Mouse (Mus musculus) erythroid progenitor cell, adult 5-6 weeks (primary cell): ENCODE data around the gene 4931414P19Rik. TPM values are rescaled to one million over a fixed set of nuclear protein-coding genes. Genes with fewer than 3 reads are reported as not detected.

Experiments used
- ATAC-seq: replicated peaks from 2 replicates; pipeline ENCODE4 v1.8.0; 2016; ENCODE audit warnings: moderate number of reproducible peaks, mild to moderate bottlenecking, moderate TSS enrichment, inconsistent platforms; ENCODE audit not compliant: poor library complexity, low FRiP score, severe bottlenecking
- total RNA-seq, 2 experiments: library from RNA; stranded (forward) in 1 of 2; stranded (reverse) in 1 of 2; fragments of 150-400 nt in 1 of 2; fragments of 186-747, 209-891 nt in 1 of 2; gene quantifications; 2 replicates each; pipeline versions ENCODE4 v1.2.3 to v1.2.4; 2015 to 2017; ENCODE audit warnings: low replicate concordance in 2 of 2

4931414P19Rik gene
- total RNA-seq, 2 experiments from 2014 or later: 1.3 to 2.2 TPM

DNA sequence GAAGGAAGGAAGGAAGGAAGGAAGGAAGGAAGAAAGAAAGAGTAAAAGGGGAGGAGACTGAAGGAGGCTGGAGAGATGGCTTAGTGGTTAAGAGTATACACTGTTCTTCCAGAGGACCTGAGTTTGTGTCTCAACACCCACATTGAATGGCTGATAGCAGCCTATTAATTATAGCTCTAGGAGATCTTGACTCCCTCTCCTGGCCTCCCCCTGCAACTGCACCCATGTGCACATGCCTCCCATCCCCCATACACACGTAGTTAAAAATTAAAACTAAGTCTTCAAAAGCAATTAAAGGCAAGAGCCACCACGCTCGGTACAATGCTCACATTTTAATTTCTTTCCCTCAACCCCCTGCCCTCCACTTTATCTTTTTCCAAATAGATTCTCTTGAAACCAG is 11.7 kb downstream of the 4931414P19Rik start:
- no peak for ATAC-seq

DNA sequence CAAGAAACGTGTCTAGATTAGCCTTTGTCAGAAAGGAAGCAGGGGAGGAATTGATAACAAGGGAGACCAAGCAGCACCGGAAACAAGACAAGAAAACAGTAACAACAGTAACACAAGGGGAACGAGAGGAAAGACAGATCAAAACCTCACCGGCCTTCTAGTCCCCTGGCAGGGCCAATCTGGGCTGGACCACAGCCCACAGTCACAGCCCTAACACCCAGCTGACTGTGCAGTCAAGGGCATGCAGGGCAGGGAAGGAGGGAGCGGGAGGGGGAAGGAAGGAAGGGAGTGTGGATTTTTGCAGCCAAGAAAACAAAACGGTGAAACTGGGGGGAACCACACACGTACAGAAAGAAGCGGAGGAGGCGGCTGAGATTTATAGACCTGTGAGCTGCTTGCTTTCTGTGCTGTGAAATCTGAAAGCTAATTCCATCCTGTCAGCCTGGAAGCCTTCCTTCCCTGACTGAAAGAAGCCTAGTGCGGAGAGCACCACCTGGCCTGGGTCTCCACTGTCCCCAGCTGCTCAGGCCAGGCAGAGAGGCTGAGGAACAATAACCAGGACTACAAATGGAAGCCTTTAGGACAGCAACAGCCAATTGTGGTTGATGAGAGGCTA is 13.4 kb downstream of the 4931414P19Rik start:
- no peak for ATAC-seq

DNA sequence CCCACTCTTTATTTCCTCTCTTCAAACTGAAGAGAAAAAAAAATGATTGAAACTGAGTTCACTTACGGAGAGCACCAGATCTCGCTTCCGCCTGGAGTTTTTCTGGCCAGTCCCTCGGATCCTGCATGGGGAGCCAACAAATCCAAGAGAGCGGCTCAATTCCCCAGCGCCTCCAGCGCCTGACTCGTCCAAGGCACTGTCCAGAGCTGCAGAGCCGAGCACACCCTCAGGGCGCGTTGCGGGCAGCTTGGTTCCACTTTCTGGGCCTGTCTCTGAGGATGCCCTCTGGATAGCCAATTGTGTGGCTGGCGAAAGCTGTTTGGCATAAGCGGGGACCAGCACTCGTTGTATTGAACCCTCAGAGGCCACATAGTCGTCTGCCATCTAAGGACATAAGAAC is 14.7 kb downstream of the 4931414P19Rik start:
- no peak for ATAC-seq

DNA sequence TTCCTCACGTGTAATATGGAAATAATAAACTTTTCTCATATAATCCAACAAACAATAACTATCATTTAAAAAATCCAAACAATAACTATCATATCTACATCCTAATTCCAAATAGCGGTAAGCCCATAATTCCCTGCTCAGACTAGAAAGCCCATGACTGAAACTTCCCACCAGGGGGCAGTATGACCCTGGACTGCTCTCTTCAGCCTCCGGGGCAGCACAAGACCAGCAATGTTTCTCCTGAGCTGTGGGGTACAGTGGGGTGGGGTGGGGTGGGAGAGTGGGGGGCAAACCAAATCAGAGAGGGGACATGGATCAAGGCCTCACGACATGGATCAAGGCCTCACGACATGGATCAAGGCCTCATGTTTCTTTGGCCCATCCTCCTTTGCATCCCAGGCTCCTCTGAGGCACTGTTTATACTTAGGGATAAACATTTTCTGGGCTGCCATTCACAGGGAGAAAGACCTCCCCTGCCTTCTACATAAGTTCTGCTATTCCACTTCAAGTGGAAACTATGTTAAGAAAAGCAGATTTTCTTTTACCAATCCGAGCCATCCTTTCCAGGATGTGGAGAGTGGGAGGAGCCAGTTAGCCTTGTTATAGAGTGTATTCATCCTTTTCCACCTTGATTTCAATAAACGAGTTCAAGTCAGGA is 22.0 kb downstream of the 4931414P19Rik start:
- ATAC-seq: peak; percentile 76

DNA sequence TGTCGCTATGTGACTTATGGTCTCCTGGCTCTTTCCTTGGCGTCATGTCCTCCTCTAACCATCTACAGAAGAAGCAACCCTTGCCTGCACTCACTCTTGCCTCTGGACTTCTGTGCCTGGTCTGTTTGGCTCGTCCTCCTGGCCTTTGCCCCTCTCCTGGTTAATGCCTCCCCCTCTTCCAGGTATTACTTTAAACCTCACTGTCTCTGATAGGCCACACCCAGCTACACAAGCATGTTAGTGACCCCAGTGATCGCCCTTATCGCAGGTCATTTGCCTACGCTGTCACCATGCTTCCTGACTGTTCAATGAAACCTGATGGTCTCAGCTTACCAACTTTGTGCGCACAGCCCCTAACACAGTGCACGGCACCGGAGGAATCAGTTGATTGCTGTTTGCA is 23.3 kb downstream of the 4931414P19Rik start:
- ATAC-seq: no peak

DNA sequence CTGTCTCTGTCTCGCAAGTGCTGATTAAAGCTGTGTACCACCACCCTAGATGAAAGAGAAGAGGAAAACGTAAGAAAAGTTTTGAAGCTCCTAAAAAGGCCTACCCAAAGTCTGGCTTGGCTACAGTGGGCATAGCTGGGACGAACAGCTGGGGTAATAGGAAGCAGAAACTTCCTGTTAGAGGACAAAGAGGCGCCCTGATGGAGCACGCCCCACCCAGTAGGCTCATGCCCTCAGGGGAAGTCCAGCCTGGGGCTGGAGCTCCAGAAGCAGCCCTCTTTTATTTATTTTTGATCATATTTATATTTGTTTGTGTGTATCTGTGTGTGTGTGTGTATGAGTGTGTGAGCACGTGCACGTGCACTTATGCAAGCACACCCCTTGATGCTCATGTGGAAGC is 26.2 kb downstream of the 4931414P19Rik start:
- ATAC-seq: no peak

DNA sequence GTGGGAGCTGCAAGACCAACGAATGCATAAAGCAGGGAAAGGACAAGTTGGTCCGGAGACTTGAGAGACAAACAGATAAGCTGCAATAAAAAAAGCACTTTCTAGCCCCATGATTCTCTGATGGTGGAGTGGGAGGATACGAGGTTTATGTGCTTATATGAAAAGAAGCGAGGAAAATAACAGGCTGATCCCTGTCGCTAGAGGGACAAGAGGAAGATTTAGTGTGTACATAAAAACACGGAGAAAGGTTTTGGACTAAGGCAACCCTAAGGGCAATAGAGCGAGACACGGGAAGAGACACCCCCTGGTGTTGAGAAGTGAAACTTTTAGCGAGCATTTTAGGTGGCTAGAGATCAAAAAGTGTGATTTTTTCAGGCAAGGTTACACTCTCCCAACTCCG is 27.7 kb downstream of the 4931414P19Rik start:
- no peak for ATAC-seq

DNA sequence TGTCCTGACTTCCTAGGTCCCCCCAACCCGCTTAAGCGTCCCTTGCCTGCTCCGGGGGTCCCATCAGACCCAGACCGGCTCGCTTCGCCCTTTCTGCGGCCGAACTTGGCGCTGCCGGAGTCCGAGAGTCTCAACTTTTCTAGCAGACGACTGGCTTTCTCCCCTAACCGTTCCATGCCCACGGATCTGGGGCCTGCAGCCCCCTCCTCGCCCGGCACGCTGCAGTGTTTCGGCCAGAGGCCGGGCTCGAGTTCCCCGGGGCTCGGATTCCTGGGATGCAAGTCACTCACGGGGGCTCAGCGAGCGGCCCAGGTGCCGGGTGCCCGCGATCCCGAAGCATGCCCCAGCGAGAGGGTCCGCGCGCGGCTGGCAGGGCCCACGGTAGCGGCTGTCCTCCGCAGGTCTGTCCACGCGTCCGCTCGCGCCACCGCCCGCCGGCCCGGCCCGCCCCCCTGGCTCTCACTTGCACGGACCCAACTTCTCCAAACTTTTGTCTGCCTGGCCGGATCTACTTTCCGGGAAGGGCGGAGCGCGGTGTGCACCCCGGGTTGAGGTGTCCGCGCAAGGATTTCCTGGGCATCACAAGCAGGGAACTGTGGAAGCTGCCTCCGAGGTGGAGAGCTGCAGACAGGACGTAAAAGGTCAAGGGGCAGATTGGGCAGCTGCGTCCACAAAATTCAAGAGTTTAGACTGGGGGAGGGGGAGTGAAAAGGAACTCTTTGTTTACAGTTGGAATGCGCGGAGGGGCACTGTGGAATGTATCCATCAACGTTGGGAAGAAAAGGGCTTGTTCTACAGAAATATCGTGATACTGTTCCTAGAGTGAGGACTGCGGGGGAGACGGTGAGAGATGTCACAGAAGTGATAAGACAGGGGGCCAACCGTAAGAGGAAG is 28.5 kb downstream of the 4931414P19Rik start, which contains the start of gene Ajuba:
TSS of gene Ajuba (minus strand) at position 470 of the 894 bp plus-strand sequence.
- no peak for ATAC-seq

DNA sequence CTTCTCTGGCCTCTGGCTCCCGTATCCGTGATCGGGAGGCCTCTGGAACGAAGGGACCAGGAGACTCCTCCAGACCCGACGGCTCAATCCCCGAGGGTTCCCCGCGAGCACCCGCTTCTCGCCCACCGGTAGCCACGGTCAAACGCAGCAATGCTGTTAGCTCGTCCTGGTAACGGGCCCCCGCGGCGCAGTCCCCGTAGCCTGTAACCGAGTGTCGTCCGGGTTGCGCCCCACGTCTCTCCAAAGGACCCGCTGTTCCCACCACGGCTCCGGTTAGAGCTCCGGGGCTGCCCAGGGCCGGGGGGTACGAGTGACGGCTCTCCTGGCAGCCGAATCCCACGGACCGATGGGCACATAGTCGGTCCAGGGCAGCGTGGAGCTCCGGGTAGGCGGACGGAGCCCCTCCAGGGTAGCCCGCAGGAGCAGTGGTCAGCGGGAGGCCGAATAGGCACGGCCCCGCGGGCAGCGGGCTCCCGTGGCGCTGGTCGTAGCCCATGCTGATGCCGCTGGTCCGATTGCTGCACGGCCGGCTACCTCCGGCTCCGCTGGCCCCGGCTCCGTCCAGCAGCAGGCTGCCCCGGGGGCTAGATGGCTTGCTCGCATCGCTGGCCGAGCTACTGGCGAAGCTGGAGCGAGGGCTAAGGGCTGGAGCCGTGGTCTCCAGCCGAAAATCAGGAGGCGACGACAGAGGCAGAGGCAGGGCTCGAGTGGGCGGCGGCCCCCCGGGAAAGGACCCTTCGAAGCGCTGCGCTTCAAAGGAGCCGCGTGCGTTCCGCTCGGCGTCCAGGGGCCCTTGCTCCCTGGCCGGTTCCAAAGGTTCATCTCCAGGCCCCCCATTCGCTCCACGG is 29.3 kb downstream of the 4931414P19Rik start:
- no peak for ATAC-seq

DNA sequence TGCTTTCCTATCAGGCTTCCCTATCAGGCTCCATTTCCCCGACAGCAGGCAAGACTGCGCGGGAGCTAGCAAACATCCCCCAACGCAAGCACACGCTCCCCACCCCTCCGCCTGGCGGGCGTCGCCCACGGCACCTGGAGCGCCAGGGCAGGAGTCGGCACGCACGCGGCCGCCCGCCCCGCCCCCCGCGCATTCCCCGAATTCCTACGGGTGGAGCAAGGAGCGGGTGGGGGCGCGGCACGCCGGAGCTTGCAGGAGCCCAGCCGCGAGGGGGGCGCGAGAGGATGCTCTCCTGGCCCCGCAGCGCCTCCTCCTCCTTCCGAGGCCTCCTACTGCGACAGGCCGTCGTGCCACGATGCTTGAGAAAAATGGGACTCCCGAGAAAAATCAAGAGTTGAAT is 30.2 kb downstream of the 4931414P19Rik start:
- no peak for ATAC-seq

DNA sequence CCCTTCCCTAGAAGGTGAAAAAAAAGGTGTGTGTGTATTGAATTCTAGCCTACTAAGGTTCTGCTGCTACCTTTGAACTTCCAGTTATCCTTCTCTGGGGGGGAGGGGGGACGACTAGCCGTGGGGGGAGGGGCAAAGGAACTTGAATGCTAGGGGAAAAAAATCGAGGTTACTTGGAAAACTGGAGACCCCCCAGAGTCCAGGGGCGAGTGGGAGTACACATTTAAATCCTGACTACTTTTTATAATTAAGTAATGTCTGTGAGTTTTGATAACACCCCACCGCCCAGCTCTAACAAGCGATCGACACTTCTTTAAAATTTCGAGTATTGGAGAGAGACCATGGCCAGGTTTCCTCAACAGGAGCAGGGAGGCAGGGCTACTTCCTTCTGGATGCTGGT is 30.8 kb downstream of the 4931414P19Rik start:
- ATAC-seq: no peak

DNA sequence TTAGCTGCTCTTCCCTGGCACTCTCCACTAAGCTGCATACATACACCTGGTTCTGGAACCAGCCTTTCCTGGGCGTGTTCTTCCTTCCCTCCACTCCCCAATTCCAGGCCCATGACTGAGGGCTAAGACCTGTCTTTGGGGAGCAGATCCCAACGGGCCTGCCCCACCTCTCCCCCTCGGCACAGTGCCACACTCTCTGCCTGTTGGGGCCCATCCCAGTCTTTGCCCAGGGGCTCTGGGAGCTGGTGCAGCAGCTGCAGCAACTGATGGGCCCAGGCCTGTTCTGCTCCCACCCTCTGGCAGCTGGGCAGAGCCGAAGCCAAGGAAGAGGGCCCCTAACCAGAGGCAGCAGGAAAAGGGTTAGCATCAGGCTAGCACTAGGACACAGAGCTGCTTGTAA is 31.5 kb downstream of the 4931414P19Rik start:
- no peak for ATAC-seq

DNA sequence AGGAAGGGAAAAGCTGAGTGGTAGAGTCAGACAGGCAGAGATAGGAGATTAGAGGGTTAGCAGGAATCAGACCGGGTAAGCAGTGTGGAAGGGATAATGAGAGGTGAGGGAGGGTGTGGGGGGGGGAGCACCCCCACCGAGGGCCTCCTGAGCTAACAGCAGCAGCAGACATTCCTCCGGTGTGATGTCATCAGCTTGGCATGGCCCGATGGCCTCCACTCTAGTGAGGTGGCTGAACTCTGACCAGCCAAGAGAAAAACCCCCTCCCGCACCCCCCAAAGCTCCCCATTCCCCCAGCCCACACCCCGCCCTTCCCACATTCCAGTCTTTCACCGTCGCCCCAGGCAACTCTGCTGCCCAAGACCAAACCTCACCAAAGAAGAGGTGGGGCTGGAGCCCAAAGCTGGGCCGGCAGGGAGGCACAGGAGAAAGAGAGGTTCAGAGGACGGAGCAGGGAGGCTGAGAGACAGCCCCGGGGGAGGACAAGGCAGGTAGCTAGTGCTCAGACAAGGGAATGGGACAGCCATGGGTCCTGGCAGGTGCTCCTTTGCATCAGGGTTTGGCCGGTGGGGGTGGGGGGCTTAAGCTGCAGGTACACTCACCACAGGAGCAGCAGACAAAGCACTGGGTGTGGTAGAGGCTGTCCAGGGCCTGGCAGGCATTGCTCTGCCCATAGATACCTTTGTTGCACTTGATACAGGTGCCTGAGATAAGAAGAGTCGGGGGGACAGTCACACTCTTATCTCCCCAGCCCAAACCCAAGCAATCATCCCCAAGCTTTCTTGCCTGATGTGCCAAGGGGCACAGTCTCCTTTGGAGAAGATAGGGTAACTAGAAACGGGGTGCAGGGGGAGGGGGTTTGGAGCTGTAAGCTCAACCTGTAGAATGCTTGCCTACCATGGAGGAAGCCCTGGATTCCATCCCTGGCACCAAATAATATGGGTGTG is 32.7 kb downstream of the 4931414P19Rik start:
- no peak for ATAC-seq

DNA sequence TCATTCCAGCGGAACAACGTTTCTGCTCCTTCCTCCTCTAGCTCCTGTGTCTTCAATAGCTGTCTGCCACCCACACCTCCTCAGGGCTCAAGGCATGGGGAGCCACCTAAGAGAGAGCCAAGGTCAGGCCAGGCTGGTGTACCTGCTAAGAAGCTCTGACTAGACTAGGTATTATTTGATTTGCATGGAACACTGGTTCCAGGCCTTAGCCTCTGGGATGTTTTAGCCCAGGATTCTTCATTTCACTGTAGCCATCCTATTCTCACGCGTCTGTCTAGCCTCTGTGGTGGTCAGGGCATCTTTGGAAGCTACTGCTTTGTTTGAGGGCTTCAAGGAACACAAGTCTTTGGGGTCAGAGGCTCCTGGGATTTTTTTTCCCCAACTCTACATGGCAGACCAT is 33.7 kb downstream of the 4931414P19Rik start:
- ATAC-seq: no peak

DNA sequence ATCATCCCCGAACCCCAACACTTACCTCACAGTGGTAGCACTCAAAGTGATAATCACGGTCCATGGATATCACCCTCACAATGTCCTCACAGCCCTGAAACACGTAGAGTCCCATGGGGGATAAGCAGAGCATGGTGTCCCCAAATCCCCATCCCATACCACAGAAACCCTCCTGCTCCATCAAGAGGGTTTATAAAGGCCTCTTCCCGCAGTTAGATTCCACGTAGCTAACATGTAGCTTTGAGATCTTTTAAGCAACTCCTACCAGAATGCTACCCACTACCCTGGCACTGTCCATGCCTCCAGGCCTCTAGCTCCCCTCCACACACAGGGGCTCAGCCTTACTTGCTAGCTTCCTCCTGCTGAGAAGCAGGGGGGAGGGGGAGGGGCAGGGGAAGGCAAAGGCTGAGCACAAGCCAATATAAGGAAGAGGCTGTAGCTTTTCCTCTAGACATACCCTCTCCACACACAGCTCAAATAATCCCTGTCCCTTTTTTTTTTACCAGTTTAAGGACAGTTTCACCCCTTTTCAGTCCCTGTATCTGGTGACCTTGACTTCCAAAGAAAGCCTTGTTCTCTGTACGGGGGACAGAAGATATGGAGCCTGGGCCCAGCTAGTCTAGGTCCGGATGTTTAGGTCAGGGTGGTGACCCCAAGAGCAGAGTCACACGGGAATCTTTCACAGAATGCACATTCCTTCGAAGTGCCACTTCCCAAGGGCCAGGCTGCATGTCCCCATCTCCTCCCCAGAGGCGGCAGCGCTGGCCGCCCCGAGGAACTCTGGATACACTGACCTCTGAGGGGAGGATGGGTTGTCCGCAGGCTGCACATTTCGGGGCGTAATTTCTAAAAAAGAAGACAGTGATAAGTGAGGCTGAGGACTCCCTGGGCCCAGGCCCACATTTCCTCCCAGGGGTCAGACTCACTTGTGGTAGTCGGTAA is 36.1 kb downstream of the 4931414P19Rik start:
- no peak for ATAC-seq

DNA sequence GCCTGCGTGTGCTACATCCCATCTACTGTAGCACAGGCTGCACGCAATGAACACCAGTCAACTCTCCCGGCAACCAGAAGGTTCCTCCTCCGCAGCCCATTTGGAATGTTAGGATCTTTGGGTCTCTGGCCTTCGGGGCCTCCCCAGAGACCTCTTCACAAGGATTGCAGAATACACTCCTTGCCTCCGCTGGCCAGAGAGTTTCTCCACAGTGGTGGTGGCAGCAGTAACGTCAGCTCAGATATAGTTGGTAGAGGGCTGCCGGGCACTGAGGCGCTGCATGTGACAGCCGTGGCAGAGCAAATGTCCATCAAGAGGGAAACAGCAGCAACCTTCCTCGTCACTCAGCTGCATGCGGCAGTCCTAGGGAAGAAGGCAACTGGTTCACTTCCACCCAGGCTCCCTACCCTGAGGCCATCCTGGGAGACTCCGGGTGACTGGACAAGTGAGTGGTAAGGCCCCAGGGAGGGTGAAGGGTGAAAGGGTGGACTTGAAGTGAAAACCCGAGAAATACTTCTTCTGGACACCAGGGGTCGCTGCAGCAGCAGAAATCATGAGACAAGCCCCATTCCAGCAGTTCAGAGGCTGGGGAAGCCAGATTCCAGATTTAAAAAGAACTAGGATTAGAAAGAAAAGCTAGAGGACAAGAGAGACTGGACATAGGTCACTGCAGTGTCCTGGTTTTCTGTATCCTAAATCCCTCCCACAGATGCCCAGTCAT is 36.9 kb downstream of the 4931414P19Rik start:
- ATAC-seq: peak; percentile 68
